Mouse (Mus musculus): ENCODE data around the gene Rpl7l1. TPM values are rescaled to one million over a fixed set of nuclear protein-coding genes. Genes with fewer than 3 reads are reported as not detected.
"Not testable (repeated sequence)": the region's sequence is repeated elsewhere in the genome, so short reads cannot be mapped to it uniquely, and the experiment has no call there.

Rpl7l1 gene
- polyA plus RNA-seq, 1 experiment from 2014 or later, result 106 TPM

DNA sequence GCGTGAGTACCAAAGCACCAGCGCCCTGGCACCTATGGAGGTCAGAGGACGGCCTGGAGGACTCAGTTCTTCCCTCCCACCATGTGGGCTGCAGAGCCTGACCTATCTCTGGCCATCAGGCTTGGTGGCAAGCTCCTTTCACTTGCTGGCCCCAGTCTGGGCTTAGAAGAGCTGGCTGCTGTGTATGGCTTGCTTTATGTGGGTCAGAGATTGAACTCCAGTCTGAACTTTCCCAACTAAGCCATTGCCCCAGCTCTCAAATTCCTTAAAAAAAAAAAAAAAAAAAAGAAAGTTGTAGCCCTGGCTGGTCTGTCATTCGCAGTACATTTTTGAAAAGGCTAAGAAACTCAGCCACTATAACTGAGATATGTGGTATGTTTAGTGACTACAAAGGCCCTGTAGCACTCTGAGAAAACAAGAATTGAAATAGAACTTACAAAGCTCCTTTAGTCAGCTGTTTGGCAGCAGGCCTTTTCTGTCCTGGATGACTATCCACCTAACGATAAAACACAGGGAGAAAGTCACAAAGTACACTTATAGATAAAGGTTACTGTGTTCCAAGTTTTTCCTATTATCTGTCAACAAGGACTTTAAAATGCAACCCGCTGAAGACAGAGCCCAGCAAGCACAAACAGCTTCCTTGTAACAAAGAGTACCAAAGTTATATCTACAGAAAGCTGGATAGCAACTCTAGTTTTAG is 26.8 kb upstream of the Rpl7l1 start:
- ATAC-seq (ENCODE audit: insufficient number of reproducible peaks, low FRiP score), result no peak
- Histone ChIP-seq H3K9me3 (replicated peaks) (no peaks in the 10 kb centered on the region), H3K27me3 (replicated peaks) (no peaks in the 10 kb centered on the region), H3K4me3 (no peak overlapping the region), H3K9ac (no peak overlapping the region), H3K4me1 (replicated peaks) (no peaks in the 10 kb centered on the region), H3K4me2 (no peak overlapping the region), H3K27ac (ENCODE audit: poor library complexity, severe bottlenecking) (0 out of 2 replicates have a peak overlapping the region, but pooled peaks have one; percentile 26), H3K36me3 (peaks cover 75% of the 10 kb centered on the region)
- 74% methylated on average over 6 of the region's 6 CpGs for WGBS

DNA sequence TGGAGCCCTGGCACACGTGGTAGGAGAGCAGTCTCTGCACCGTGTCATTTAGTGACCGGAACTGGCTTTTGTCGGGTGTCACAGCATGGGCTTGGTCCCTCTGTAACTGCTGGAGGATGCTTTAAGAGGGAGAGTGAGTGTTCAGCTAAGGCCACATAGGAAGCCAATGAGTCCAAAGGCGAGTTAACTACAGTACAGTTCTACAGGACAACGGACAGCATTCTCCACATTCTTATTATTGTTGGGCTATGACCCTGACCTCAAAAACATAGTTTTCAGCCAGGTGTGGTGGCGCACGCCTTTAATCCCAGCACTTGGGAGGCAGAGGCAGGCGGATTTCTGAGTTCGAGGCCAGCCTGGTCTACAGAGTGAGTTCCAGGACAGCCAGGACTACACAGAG is 25.9 kb upstream of the Rpl7l1 start:
- no peak overlapping the region for H3K9ac ChIP-seq
- H3K27me3 ChIP-seq (replicated peaks), result no peaks in the 10 kb centered on the region
- H3K27ac ChIP-seq (ENCODE audit: poor library complexity, severe bottlenecking), result no peak overlapping the region
- peaks cover 70% of the 10 kb centered on the region for H3K36me3 ChIP-seq
- H3K4me2 ChIP-seq, result no peak overlapping the region
- ATAC-seq (ENCODE audit: insufficient number of reproducible peaks, low FRiP score), result no peak
- WGBS, result 87% methylated on average over 10 of the region's 10 CpGs
- H3K4me1 ChIP-seq (replicated peaks), result no peaks in the 10 kb centered on the region
- no peak overlapping the region for H3K4me3 ChIP-seq
- no peaks in the 10 kb centered on the region for H3K9me3 ChIP-seq (replicated peaks)

DNA sequence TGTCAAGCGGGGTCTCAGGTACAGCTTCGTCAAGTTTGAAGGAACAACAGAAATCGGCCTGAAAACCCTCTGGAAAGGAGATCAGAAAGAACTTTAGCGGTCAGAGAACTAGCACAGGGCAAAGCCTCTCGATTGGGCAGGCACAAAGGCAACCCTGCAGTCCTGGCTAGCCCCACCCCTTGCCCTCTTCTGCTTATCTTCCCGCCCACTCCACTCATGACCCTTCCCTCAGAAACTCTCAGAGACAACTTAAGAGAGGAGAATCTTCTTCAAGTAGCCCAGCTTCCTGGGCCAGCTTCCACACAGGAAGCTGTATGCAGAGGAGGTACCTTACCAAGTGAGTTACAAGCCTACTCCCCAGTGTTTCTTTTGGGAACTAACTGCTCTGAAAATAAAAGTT is 19.3 kb upstream of the Rpl7l1 start:
- H3K4me2 ChIP-seq, result no peak overlapping the region
- peaks cover 61% of the 10 kb centered on the region for H3K36me3 ChIP-seq
- 78% methylated on average over 6 of the region's 6 CpGs for WGBS
- H3K27me3 ChIP-seq (replicated peaks), result no peaks in the 10 kb centered on the region
- no peaks in the 10 kb centered on the region for H3K9me3 ChIP-seq (replicated peaks)
- ATAC-seq (ENCODE audit: insufficient number of reproducible peaks, low FRiP score), result no peak
- no peak overlapping the region for H3K9ac ChIP-seq
- no peak overlapping the region for H3K4me3 ChIP-seq
- no peaks in the 10 kb centered on the region for H3K4me1 ChIP-seq (replicated peaks)
- no peak overlapping the region for H3K27ac ChIP-seq (ENCODE audit: poor library complexity, severe bottlenecking)

DNA sequence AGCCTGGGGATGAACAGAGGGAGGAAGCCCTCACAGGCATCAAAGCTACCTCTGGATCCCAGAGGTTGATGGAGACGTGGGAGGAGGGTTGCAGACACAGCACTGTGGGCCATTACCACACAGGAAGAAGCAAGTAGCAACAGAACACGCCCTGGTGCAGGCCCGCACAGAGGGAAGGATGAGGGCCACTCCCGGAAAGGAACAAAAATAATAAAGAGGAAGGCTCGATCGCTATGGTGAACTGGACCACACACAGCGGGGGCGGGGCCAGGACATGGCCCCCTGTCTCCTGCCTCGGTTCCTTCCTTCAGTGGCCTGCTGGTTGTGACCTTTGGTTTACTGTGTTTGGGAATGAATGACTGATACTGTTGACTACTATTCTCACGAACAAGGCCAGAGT is 17.2 kb upstream of the Rpl7l1 start:
- Histone ChIP-seq H3K9me3 (replicated peaks) (no peaks in the 10 kb centered on the region), H3K27ac (ENCODE audit: poor library complexity, severe bottlenecking) (no peak overlapping the region), H3K9ac (no peak overlapping the region), H3K4me3 (no peak overlapping the region), H3K27me3 (replicated peaks) (no peaks in the 10 kb centered on the region), H3K4me2 (no peak overlapping the region), H3K4me1 (replicated peaks) (peaks cover 7% of the 10 kb centered on the region), H3K36me3 (peaks cover 41% of the 10 kb centered on the region)
- 79% methylated on average over 10 of the region's 10 CpGs for WGBS
- ATAC-seq (ENCODE audit: insufficient number of reproducible peaks, low FRiP score), result no peak

DNA sequence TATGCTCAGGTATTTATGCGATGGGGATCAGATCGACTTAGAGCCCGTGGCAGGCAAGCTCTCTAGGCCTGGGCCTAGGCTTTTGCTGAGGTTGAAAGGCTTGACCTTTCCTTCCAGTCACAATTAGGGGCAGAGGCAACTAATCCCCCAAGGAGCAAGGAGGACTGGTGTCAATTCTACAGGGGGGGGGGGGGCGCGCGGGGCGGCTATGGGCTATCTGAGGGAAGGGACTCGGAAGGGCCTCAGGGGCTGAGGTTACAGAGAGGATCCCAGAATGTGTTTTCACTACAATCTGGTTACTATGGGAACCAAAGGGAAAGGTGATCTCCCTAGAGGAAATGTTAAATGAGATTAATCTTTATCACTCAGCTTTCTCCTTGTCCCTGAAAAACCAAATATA is 14.9 kb upstream of the Rpl7l1 start:
- Histone ChIP-seq H3K9ac (no peak overlapping the region), H3K36me3 (peaks cover 35% of the 10 kb centered on the region), H3K4me2 (no peak overlapping the region), H3K4me1 (replicated peaks) (peaks cover 7% of the 10 kb centered on the region), H3K9me3 (replicated peaks) (0 out of 2 replicates have a peak, but pooled peaks cover 3% of the 10 kb centered on the region), H3K4me3 (no peak overlapping the region), H3K27me3 (replicated peaks) (no peaks in the 10 kb centered on the region), H3K27ac (ENCODE audit: poor library complexity, severe bottlenecking) (no peak overlapping the region)
- WGBS, result 37% methylated on average over 8 of the region's 8 CpGs
- ATAC-seq (ENCODE audit: insufficient number of reproducible peaks, low FRiP score), result no peak

DNA sequence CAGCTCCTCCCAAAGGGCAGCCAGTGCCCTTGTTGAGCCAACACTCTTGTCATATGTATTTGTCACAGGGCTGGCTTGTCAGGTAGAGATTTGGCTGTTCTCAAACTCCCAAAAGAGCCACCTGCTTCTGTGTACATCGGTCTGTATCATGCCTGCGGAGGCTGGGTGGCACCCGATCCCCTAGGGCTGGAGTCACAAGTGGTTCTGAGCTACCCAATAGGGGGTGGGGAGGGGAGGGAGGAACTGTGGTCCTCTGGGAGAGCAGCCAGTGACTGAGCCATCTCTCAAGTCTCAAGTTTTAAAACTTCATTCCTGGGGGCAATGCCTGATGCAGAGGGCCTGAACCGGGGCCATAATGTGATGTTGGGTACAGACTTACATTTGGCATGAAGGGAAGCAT is 14.3 kb upstream of the Rpl7l1 start:
- peaks cover 7% of the 10 kb centered on the region for H3K4me1 ChIP-seq (replicated peaks)
- WGBS, result 88% methylated on average over 4 of the region's 4 CpGs
- no peak overlapping the region for H3K4me3 ChIP-seq
- no peak overlapping the region for H3K9ac ChIP-seq
- H3K4me2 ChIP-seq, result no peak overlapping the region
- no peak overlapping the region for H3K27ac ChIP-seq (ENCODE audit: poor library complexity, severe bottlenecking)
- H3K27me3 ChIP-seq (replicated peaks), result no peaks in the 10 kb centered on the region
- 0 out of 2 replicates have a peak, but pooled peaks cover 4% of the 10 kb centered on the region for H3K9me3 ChIP-seq (replicated peaks)
- no peak for ATAC-seq (ENCODE audit: insufficient number of reproducible peaks, low FRiP score)
- peaks cover 29% of the 10 kb centered on the region for H3K36me3 ChIP-seq

DNA sequence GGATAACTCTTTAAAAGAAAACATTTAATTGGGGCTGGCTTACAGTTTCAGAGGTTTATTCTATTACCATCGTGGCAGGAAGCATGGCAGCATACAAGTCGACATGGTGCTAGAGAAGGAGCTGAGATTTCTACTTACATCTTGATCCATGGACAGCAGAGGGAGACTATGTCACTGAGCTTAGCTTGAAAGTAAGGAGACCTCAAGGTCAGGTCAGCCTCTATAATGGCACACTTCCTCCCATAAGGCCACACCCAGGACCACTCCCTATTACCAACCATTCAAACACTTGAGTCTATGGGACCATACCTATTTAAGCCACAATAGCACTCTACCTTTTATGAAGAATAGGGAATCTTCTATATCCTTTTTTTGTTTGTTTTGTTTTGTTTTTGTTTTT is 10.5 kb upstream of the Rpl7l1 start:
- Histone ChIP-seq H3K27ac (ENCODE audit: poor library complexity, severe bottlenecking) (no peak overlapping the region), H3K36me3 (no peaks in the 10 kb centered on the region), H3K4me3 (no peak overlapping the region), H3K4me1 (replicated peaks) (peaks cover 7% of the 10 kb centered on the region), H3K4me2 (no peak overlapping the region), H3K9me3 (replicated peaks) (0 out of 2 replicates have a peak, but pooled peaks cover 4% of the 10 kb centered on the region), H3K9ac (no peak overlapping the region), H3K27me3 (replicated peaks) (no peaks in the 10 kb centered on the region)
- 76% methylated on average over 2 of the region's 2 CpGs for WGBS
- no peak for ATAC-seq (ENCODE audit: insufficient number of reproducible peaks, low FRiP score)

DNA sequence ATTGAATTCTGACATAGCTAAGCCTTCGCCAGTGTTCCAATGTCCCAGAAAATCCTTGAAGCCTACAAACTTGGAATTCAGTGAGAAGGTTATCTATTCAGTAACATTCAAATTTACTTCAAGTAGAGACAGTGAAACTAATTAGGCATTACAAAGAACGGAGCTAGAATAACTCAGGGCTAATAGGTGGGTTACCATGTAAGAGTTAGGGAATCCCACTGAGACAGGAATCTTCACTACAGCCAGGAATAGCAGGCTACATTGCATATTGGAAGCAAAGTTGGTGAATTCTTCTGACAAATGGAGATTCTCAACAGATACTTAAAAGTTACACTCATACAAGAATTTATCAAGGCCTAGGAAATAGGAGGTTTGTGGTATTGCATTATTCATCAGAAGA is 5.5 kb upstream of the Rpl7l1 start:
- H3K27me3 ChIP-seq (replicated peaks); H3K4me3 ChIP-seq; H3K9me3 ChIP-seq (replicated peaks); H3K9ac ChIP-seq; H3K4me2 ChIP-seq; H3K4me1 ChIP-seq (replicated peaks); ATAC-seq (ENCODE audit: insufficient number of reproducible peaks, low FRiP score); H3K27ac ChIP-seq (ENCODE audit: poor library complexity, severe bottlenecking); H3K36me3 ChIP-seq: not testable (repeated sequence)
- WGBS, result 60% methylated on average over 2 of the region's 2 CpGs

DNA sequence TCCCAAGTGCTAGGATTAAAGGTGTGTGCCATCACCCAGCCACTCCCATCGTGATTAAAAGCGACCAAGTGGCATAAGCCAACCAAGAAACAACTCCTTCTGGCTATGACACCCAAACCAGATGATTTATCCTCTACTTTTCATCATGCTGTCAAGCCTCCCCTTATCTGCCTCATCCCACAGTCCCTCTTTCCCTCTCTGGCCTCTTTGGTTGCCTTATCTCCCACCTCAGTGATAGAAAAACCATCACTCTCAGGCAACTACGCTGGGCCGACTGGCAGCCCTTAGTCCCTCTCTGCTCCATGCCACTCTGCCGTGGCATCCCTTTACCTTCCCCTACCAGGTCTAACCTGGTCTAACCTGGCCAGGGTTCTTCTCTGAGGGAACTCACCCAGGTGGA is 4.5 kb upstream of the Rpl7l1 start:
- WGBS, result 67% methylated on average over 5 of the region's 5 CpGs
- no peaks in the 10 kb centered on the region for H3K9me3 ChIP-seq (replicated peaks)
- no peak overlapping the region for H3K4me2 ChIP-seq
- H3K36me3 ChIP-seq, result no peaks in the 10 kb centered on the region
- no peaks in the 10 kb centered on the region for H3K27me3 ChIP-seq (replicated peaks)
- H3K27ac ChIP-seq (ENCODE audit: poor library complexity, severe bottlenecking), result no peak overlapping the region
- no peak overlapping the region for H3K4me3 ChIP-seq
- H3K4me1 ChIP-seq (replicated peaks), result no peaks in the 10 kb centered on the region
- no peak for ATAC-seq (ENCODE audit: insufficient number of reproducible peaks, low FRiP score)
- no peak overlapping the region for H3K9ac ChIP-seq

DNA sequence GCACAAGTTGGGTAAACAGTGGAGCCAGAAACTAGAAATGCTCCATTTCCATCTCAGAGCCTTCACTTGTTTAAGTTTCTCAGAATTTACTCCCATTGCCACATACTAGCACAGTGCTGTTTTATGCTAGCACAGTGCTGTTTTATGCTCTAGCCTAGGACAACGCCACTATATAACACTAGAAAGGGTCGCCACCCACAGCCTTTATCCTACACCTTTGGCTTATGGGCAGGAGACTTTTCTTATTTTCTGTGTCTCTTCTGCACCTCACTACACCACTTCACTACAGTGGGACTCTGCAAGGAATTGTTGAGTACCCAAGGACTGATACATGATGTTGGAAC is 722 bp upstream of the Rpl7l1 start:
- no peaks in the 10 kb centered on the region for H3K9me3 ChIP-seq (replicated peaks)
- WGBS, result 78% methylated on average over 2 of the region's 2 CpGs
- peak overlapping the region; percentile 80 for H3K4me2 ChIP-seq
- peaks cover 11% of the 10 kb centered on the region for H3K4me1 ChIP-seq (replicated peaks)
- ATAC-seq (ENCODE audit: insufficient number of reproducible peaks, low FRiP score), result no peak
- peak overlapping the region; percentile 78 for H3K4me3 ChIP-seq
- H3K9ac ChIP-seq, result no peak overlapping the region
- peaks cover 26% of the 10 kb centered on the region for H3K36me3 ChIP-seq
- H3K27ac ChIP-seq (ENCODE audit: poor library complexity, severe bottlenecking), result no peak overlapping the region
- no peaks in the 10 kb centered on the region for H3K27me3 ChIP-seq (replicated peaks)

DNA sequence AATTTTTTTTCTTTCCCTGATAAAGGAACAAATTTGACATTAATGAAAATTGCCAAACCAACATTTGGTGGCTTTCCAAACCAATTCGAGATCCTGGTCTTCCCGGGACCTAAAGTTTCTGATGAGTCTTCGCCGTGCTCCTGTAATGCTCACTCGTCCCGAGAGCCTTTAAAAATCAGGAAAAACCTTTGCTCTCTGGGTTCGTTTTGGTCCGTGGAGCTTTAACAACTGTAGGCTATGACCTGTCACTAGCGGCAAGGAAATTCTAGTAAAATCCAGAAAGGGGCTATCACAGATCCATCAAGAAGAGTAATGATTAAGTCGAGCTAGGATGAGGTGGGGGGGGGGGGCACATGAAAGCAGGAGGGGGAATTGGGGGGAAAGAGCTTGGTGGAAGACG is 596 bp downstream of the Rpl7l1 start:
- peak overlapping the region; percentile 80 for H3K4me2 ChIP-seq
- H3K9ac ChIP-seq, result peak overlapping the region; percentile 87
- peak overlapping the region; percentile 82 for H3K27ac ChIP-seq (ENCODE audit: poor library complexity, severe bottlenecking)
- H3K4me3 ChIP-seq, result peak overlapping the region; percentile 78
- H3K27me3 ChIP-seq (replicated peaks), result no peaks in the 10 kb centered on the region
- ATAC-seq (ENCODE audit: insufficient number of reproducible peaks, low FRiP score), result 0 out of 2 replicates have a peak, but pooled peaks have one; percentile 16
- H3K9me3 ChIP-seq (replicated peaks), result no peaks in the 10 kb centered on the region
- H3K36me3 ChIP-seq, result peaks cover 39% of the 10 kb centered on the region
- peaks cover 11% of the 10 kb centered on the region for H3K4me1 ChIP-seq (replicated peaks)
- WGBS, result 3% methylated on average over 11 of the region's 11 CpGs

DNA sequence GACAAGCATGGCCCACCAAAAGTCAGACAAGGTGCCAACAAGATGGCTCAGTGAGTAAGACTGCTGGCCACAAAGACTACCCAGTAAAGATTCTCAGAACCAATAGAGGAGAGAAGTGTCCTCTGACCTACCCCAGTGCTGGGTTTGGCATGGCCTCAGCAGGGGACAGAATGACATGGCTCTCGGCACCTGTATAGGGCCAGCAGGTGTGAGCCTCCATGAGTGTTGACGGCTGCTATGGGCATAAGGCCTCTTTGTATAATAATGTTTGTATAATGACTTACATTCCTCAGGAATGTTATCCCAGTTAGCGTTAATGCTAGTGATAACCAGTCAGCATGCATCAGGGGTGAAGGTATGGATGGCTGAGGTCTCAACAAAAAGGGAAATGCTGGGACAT is 6.4 kb downstream of the Rpl7l1 start:
- H3K4me1 ChIP-seq (replicated peaks), result peaks cover 23% of the 10 kb centered on the region
- no peak for ATAC-seq (ENCODE audit: insufficient number of reproducible peaks, low FRiP score)
- no peaks in the 10 kb centered on the region for H3K9me3 ChIP-seq (replicated peaks)
- H3K4me2 ChIP-seq, result no peak overlapping the region
- no peak overlapping the region for H3K4me3 ChIP-seq
- H3K27ac ChIP-seq (ENCODE audit: poor library complexity, severe bottlenecking), result no peak overlapping the region
- no peak overlapping the region for H3K9ac ChIP-seq
- 72% methylated on average over 3 of the region's 3 CpGs for WGBS
- H3K27me3 ChIP-seq (replicated peaks), result no peaks in the 10 kb centered on the region
- H3K36me3 ChIP-seq, result peaks cover 66% of the 10 kb centered on the region
